Mouse (Mus musculus) stomach, postnatal 0 days (tissue): ENCODE measurements at regions not wholly inside any gene's neighbourhood (a gene's known extent, or its start where the extent isn't known, plus 50 kb on each side); places are given as distances from the start of the nearest gene placed in this dataset.

ENCODE experiments used
- CTCF ChIP-seq: IDR thresholded peaks from 2 replicates; pipeline ENCODE4 v1.5.1; 2016; ENCODE audit warnings: antibody characterized with exemption, low read depth, mild to moderate bottlenecking, moderate library complexity
- EP300 ChIP-seq: optimal IDR thresholded peaks from 2 replicates; pipeline ENCODE3; 2016; ENCODE audit warnings: antibody characterized with exemption

- TF ChIP-seq CTCF (no peak), EP300 (no peak)
Observed at GRCm38 (mm10) chr3:37824681-37825080, 100.4 kb upstream of the Gm5148 start.
